Mouse (Mus musculus) yolk sac, embryonic 10.5 days (tissue): Measurements from ENCODE around the gene Itga9.

Experiments
- DNase-seq: peaks from one replicate; pipeline ENCODE4 v3.0.0-alpha.2; 2017; ENCODE audit warnings: low spot score

Itga9 gene

GRCm38 (mm10) chr9:118949654-118950053 is 343.2 kb downstream of the Itga9 start:
- peak; percentile 56 for DNase-seq

- DNase-seq, result no peak
These were observed 343.6 kb downstream of the Itga9 start for GRCm38 (mm10) chr9:118950061-118950460.
